Mouse (Mus musculus): ENCODE data around the gene Cadm3. TPM values are rescaled to one million over a fixed set of nuclear protein-coding genes. Genes with fewer than 3 reads are reported as not detected.
A peak's percentile ranks its signal among the peaks of the same experiment; 100 is the strongest.

Cadm3 gene
- polyA plus RNA-seq, 1 experiment from 2014 or later, result 4.9 TPM

DNA sequence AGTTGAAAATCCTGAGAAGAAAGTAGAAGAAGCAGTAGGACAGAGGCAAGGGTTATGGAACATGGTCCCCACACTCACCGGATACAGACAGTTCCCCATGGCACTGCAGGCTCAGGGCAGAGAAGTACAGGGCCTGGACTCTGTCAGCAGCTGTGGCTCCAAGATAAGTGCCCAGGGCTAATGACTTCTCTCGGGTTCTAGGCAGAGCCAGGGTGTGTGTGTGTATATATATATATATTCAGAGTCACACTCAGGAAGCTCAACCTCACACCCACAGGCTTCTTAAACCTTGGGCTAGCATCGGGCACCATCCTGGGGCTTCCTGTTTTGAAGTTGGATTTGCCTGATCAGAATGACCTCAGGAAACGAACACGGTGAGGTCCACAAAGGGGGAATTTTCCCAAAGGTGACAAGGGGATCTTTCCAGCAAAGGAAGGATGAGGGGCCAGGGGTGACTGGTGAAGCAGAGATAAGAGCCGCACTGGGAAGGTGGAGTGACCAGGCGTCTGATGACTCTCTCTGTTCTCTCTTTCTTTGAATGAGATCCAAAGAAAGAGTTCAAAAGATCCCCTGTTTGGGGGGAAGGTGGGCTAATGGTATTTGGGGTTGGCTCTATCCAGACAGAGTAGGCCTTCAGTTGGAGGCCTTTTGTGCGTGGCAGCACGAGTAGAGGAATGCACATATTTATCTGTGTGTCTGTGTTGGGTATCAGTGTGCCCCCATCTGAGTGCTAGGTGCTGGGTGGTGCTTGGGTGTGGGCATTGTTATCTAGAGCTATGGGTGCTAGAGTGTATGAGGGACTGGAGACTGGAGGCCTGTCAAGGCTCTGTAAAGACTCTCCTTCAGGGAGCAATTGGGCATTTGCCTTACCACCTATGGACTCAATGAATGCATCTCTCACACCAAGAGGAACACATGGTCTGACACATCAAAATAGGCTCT, 33.9 kb downstream of the Cadm3 start, which contains the start of gene Ackr1:
TSS of gene Ackr1 (minus strand) at position 439 of the 942 bp plus-strand sequence.
- ATAC-seq (ENCODE audit: insufficient read depth) (peak; percentile 74), DNase-seq (no peak)
- Histone ChIP-seq H3K27ac (ENCODE audit: low read depth) (peak within 1 kb of the TSS; percentile 30; the same call in 1 of the 2 replicates), H3K4me1 (ENCODE audit: insufficient read depth) (no peaks in the 10 kb centered on the region), H3K4me2 (peak within 1 kb of the TSS; percentile 7; the same call in 1 of the 2 replicates), H3K9ac (no peak within 1 kb of the TSS), H3K36me3 (ENCODE audit: insufficient read depth) (no peaks in the 10 kb centered on the region), H3K27me3 (ENCODE audit: insufficient read depth, low read length) (no peaks in the 10 kb centered on the region), H3K9me3 (ENCODE audit: low read depth, low read length) (no peaks in the 10 kb centered on the region), H3K4me3 (ENCODE audit: low read depth, low read length) (peak within 1 kb of the TSS; percentile 17; the same call in 1 of the 2 replicates)
- no peak for TF ChIP-seq CTCF (IDR thresholded peaks at IDR 0.05; ENCODE audit: low read depth)
- 38% methylated on average over 9 of the region's 9 CpGs for WGBS

DNA sequence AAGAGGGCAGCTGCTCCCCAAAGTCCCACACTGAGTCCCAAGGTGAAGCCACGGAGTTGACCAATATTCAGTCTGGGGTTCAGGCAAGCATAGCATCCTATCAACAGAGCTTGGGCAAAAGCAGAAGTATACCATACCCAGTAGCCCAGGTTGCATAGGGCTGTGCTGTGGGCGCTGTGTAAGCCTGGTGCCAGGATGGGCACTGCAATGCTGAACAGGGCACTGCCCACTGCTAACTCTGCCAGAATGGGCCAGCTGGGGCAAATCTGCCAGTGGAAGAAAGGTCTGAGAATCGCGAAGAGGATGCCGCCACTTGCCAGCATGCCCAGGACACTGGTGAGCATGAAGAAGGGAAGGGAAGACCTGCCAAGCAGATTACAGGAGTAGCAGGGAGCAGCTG, 35.1 kb downstream of the Cadm3 start:
- H3K9ac ChIP-seq, result no peak overlapping the region
- no peaks in the 10 kb centered on the region for H3K4me1 ChIP-seq (ENCODE audit: insufficient read depth)
- H3K36me3 ChIP-seq (ENCODE audit: insufficient read depth), result no peaks in the 10 kb centered on the region
- ATAC-seq (ENCODE audit: insufficient read depth), result no peak
- no peak for TF ChIP-seq CTCF (IDR thresholded peaks at IDR 0.05; ENCODE audit: low read depth)
- no peaks in the 10 kb centered on the region for H3K27me3 ChIP-seq (ENCODE audit: insufficient read depth, low read length)
- no peak overlapping the region for H3K27ac ChIP-seq (ENCODE audit: low read depth)
- peak overlapping the region; percentile 17; the same call in 1 of the 2 replicates for H3K4me3 ChIP-seq (ENCODE audit: low read depth, low read length)
- peak overlapping the region; percentile 2; the same call in 1 of the 2 replicates for H3K4me2 ChIP-seq
- no peaks in the 10 kb centered on the region for H3K9me3 ChIP-seq (ENCODE audit: low read depth, low read length)
- 76% methylated on average over 5 of the region's 5 CpGs for WGBS
- DNase-seq, result no peak

DNA sequence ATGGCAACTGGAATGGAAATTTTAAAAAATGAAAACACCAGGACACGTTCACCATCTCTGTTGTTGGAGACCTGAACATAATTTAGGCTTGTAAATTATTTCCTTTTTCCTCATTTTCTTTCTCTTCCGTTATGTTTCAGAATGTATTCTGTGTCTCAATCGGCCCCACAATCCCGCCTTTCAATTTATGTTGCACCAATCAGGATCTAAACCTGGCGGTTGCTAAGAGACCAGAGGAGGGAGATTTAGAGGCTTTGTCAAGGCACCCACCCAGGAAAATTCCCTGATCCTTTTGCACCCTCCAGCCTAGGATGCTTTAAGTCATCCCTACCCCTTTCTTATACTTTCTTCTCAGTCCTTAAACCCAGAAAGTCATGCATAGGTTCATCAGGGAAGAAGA, 37.8 kb downstream of the Cadm3 start:
- H3K9me3 ChIP-seq (ENCODE audit: low read depth, low read length), result no peaks in the 10 kb centered on the region
- DNase-seq (no peak), ATAC-seq (ENCODE audit: insufficient read depth) (no peak)
- H3K4me2 ChIP-seq, result no peak overlapping the region
- H3K9ac ChIP-seq, result no peak overlapping the region
- no peaks in the 10 kb centered on the region for H3K4me1 ChIP-seq (ENCODE audit: insufficient read depth)
- no peak overlapping the region for H3K4me3 ChIP-seq (ENCODE audit: low read depth, low read length)
- H3K27ac ChIP-seq (ENCODE audit: low read depth), result no peak overlapping the region
- no peaks in the 10 kb centered on the region for H3K27me3 ChIP-seq (ENCODE audit: insufficient read depth, low read length)
- H3K36me3 ChIP-seq (ENCODE audit: insufficient read depth), result no peaks in the 10 kb centered on the region
- TF ChIP-seq CTCF (IDR thresholded peaks at IDR 0.05; ENCODE audit: low read depth), result no peak
- WGBS, result 75% methylated on average over 5 of the region's 5 CpGs

DNA sequence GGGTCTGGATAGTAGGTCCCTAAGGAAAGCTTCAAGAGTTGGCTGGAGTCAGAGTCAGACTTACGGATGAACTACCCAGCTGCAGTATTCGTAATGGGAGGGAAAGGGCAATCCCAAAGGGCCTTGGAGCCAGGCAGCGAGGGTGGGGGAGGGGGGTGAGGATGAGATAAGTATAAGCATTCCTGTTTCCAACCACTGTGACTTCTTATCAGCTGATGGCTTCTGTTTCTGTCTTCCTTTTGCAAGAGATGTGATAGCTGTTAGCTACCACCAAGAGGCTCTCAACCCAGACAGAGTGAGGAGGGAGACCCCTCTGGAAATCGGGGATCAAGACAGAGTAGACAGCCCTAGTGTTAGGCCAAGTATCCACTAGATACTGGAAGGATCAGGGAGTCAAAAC, 38.3 kb downstream of the Cadm3 start:
- no peak for TF ChIP-seq CTCF (IDR thresholded peaks at IDR 0.05; ENCODE audit: low read depth)
- DNase-seq (no peak), ATAC-seq (ENCODE audit: insufficient read depth) (0 out of 2 replicates have a peak, but pooled peaks have one; percentile 10)
- Histone ChIP-seq H3K27me3 (ENCODE audit: insufficient read depth, low read length) (no peaks in the 10 kb centered on the region), H3K36me3 (ENCODE audit: insufficient read depth) (no peaks in the 10 kb centered on the region), H3K9me3 (ENCODE audit: low read depth, low read length) (no peaks in the 10 kb centered on the region), H3K9ac (no peak overlapping the region), H3K4me3 (ENCODE audit: low read depth, low read length) (no peak overlapping the region), H3K4me1 (ENCODE audit: insufficient read depth) (no peaks in the 10 kb centered on the region), H3K4me2 (no peak overlapping the region), H3K27ac (ENCODE audit: low read depth) (no peak overlapping the region)
- WGBS, result 31% methylated on average over 4 of the region's 4 CpGs

DNA sequence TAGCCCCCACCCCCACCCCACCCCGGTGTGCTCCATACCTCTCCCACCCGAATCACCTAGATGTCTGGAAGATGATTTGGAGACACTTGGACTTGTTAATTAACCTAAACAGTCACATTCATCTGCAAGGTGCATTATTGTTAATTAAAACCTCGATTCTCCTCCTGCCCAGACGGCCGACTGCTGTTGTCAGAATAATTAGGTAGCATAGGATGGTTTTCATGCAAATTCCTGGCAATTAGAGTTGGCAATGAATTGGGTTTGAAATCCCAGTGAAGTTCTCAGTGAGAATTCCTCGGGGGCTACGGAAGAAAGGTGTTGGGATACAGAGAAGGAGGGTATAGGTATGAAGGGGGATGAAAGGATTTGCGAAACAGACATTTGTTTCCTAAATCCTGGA, 39.0 kb downstream of the Cadm3 start:
- ATAC-seq (ENCODE audit: insufficient read depth), result no peak
- no peak for DNase-seq
- Histone ChIP-seq H3K4me1 (ENCODE audit: insufficient read depth) (no peaks in the 10 kb centered on the region), H3K36me3 (ENCODE audit: insufficient read depth) (no peaks in the 10 kb centered on the region), H3K4me3 (ENCODE audit: low read depth, low read length) (no peak overlapping the region), H3K9me3 (ENCODE audit: low read depth, low read length) (no peaks in the 10 kb centered on the region), H3K27me3 (ENCODE audit: insufficient read depth, low read length) (no peaks in the 10 kb centered on the region), H3K27ac (ENCODE audit: low read depth) (no peak overlapping the region), H3K9ac (no peak overlapping the region), H3K4me2 (no peak overlapping the region)
- 66% methylated on average over 8 of the region's 8 CpGs for WGBS
- TF ChIP-seq CTCF (IDR thresholded peaks at IDR 0.05; ENCODE audit: low read depth), result no peak

DNA sequence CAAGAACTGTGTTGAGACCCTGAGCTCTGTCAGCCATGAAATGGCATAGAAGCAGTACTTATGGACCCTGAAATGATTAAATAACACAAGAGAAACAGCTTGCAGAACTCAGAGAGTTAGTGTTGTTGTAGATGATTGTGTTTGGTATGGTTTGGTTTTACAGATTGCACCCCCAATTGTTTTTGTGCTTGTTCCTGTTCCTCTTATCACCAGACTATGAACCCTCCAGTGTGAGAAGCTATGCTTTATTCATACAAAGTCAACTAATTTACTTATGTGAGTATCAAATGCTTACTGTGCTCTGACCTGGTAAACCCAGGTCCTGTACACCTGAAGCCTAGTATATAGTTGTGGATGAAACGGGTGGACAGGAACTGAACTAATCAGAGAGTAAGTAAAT, 40.9 kb downstream of the Cadm3 start:
- Histone ChIP-seq H3K9ac (no peak overlapping the region), H3K27ac (ENCODE audit: low read depth) (no peak overlapping the region), H3K9me3 (ENCODE audit: low read depth, low read length) (no peaks in the 10 kb centered on the region), H3K4me3 (ENCODE audit: low read depth, low read length) (no peak overlapping the region), H3K27me3 (ENCODE audit: insufficient read depth, low read length) (no peaks in the 10 kb centered on the region), H3K36me3 (ENCODE audit: insufficient read depth) (no peaks in the 10 kb centered on the region), H3K4me2 (no peak overlapping the region), H3K4me1 (ENCODE audit: insufficient read depth) (no peaks in the 10 kb centered on the region)
- ATAC-seq (ENCODE audit: insufficient read depth) (no peak), DNase-seq (no peak)
- WGBS, result 56% methylated on average over 1 of the region's 1 CpGs
- TF ChIP-seq CTCF (IDR thresholded peaks at IDR 0.05; ENCODE audit: low read depth), result no peak

DNA sequence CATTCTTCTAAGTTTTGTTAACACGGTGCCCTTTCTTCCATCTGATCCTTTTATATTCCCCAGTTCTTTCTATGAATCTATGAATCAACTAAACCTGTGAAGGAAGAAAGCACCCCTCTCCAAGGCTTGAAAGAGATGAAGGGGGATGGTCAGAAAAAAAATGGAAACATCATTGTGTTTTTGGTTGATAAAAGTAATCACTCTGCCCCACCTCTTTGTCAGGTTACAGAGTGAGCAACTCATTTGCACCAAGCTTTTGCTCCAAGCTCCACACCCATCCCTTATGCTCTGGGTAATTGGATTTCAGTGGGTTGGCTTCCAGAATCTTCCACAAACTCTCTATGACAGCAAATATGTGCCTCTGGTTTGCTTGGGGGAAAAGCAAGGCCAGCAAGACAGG, 42.1 kb downstream of the Cadm3 start:
- Histone ChIP-seq H3K9me3 (ENCODE audit: low read depth, low read length) (no peaks in the 10 kb centered on the region), H3K4me1 (ENCODE audit: insufficient read depth) (no peaks in the 10 kb centered on the region), H3K4me2 (no peak overlapping the region), H3K27ac (ENCODE audit: low read depth) (no peak overlapping the region), H3K9ac (no peak overlapping the region), H3K4me3 (ENCODE audit: low read depth, low read length) (no peak overlapping the region), H3K36me3 (ENCODE audit: insufficient read depth) (no peaks in the 10 kb centered on the region), H3K27me3 (ENCODE audit: insufficient read depth, low read length) (no peaks in the 10 kb centered on the region)
- no peak for ATAC-seq (ENCODE audit: insufficient read depth)
- WGBS, result 92% methylated on average over 1 of the region's 1 CpGs
- TF ChIP-seq CTCF (IDR thresholded peaks at IDR 0.05; ENCODE audit: low read depth), result no peak
- DNase-seq, result no peak

Data from lung, embryonic 14.5 days (tissue).